Mouse (Mus musculus) pancreas, adult 10 weeks (tissue): Measurements from ENCODE around the gene 9430097D07Rik. TPM values are rescaled to one million over a fixed set of nuclear protein-coding genes. Genes with fewer than 3 reads are reported as not detected.

Source experiments
- polyA plus RNA-seq: library from polyadenylated mRNA; stranded (reverse); fragments of 350-450 nt; fragmentation: Illumina TruSeq; extraction: RNeasy Lipid Tissue Mini Kit (QIAGEN cat#74804); gene quantifications from one replicate; pipeline ENCODE4 v1.2.3, GENCODE M21; 2015; ENCODE audit warnings: low read depth, low replicate concordance; ENCODE audit not compliant: insufficient read depth

Gene 9430097D07Rik
- not detected for polyA plus RNA-seq

GRCm38 (mm10) chr2:32575586-32576160, at the start of gene 9430097D07Rik:
TSS of gene 9430097D07Rik (minus strand) at chr2:32575684.

GRCm38 (mm10) chr2:32621517-32621859, 46.0 kb upstream of the 9430097D07Rik start, which contains the start of gene Ak1:
TSS of gene Ak1 (plus strand) at chr2:32621758.

GRCm38 (mm10) chr2:32599409-32599808, 23.9 kb upstream of the 9430097D07Rik start, which contains the start of gene St6galnac6:
TSS of gene St6galnac6 (plus strand) at chr2:32599709.

GRCm38 (mm10) chr2:32586871-32587351, 11.4 kb upstream of the 9430097D07Rik start, which contains the start of gene St6galnac4:
TSS of gene St6galnac4 (plus strand) at chr2:32587095.

GRCm38 (mm10) chr2:32574497-32574896, 987 bp downstream of the 9430097D07Rik start, which contains the start of gene Pip5kl1:
TSS of gene Pip5kl1 (plus strand) at chr2:32574797.

GRCm38 (mm10) chr2:32570698-32571494, 4.6 kb downstream of the 9430097D07Rik start, which contains the start of gene Dpm2:
TSS of gene Dpm2 (plus strand) at chr2:32570858.

GRCm38 (mm10) chr2:32534733-32535471, 40.6 kb downstream of the 9430097D07Rik start, which contains the start of gene Fam102a:
TSS of gene Fam102a (plus strand) at chr2:32535332.

Other genes with a start within 250 kb of the 9430097D07Rik start
- 37.5 TPM for gene Ciz1, start 223.4 kb downstream of the 9430097D07Rik start, polyA plus RNA-seq
- gene Dnm1, start 222.3 kb downstream of the 9430097D07Rik start, polyA plus RNA-seq: 12.4 TPM
- 20.2 TPM for gene 1110008P14Rik, start 193.7 kb downstream of the 9430097D07Rik start, polyA plus RNA-seq
- 4.9 TPM for gene Lcn2, start 187.4 kb downstream of the 9430097D07Rik start, polyA plus RNA-seq
- gene Ptges2, start 179.8 kb downstream of the 9430097D07Rik start, polyA plus RNA-seq: 5.3 TPM
- 0.50 TPM for gene Naif1, start 125.2 kb downstream of the 9430097D07Rik start, polyA plus RNA-seq
- gene Slc25a25, start 124.2 kb downstream of the 9430097D07Rik start, polyA plus RNA-seq: 4.5 TPM
- 7.6 TPM for gene Fam102a, start 40.4 kb downstream of the 9430097D07Rik start, polyA plus RNA-seq
- gene Dpm2, start 4.8 kb downstream of the 9430097D07Rik start, polyA plus RNA-seq: 30.0 TPM
- not detected for gene Pip5kl1, start 887 bp downstream of the 9430097D07Rik start, polyA plus RNA-seq
- gene St6galnac4, start 11.4 kb upstream of the 9430097D07Rik start, polyA plus RNA-seq: 8.7 TPM
- 8.5 TPM for gene St6galnac6, start 24.0 kb upstream of the 9430097D07Rik start, polyA plus RNA-seq
- gene Ak1, start 46.1 kb upstream of the 9430097D07Rik start, polyA plus RNA-seq: 4.1 TPM
- 78.3 TPM for gene Eng, start 70.9 kb upstream of the 9430097D07Rik start, polyA plus RNA-seq
- gene Fpgs, start 128.5 kb upstream of the 9430097D07Rik start, polyA plus RNA-seq: 25.2 TPM
- gene Cdk9, start 137.4 kb upstream of the 9430097D07Rik start, polyA plus RNA-seq: 22.0 TPM
- 7.7 TPM for gene Sh2d3c, start 145.4 kb upstream of the 9430097D07Rik start, polyA plus RNA-seq
- gene 6330409D20Rik, start 165.3 kb upstream of the 9430097D07Rik start, polyA plus RNA-seq: not detected
- 24.0 TPM for gene Tor2a, start 181.6 kb upstream of the 9430097D07Rik start, polyA plus RNA-seq
- gene Ttc16, start 199.9 kb upstream of the 9430097D07Rik start, polyA plus RNA-seq: 0.70 TPM
- 4.1 TPM for gene Ptrh1, start 200.1 kb upstream of the 9430097D07Rik start, polyA plus RNA-seq
- gene Cfap157, start 208.7 kb upstream of the 9430097D07Rik start, polyA plus RNA-seq: 0.48 TPM